ENCODE assay signal across 8 mouse cellular contexts in the genomic region with DNA sequence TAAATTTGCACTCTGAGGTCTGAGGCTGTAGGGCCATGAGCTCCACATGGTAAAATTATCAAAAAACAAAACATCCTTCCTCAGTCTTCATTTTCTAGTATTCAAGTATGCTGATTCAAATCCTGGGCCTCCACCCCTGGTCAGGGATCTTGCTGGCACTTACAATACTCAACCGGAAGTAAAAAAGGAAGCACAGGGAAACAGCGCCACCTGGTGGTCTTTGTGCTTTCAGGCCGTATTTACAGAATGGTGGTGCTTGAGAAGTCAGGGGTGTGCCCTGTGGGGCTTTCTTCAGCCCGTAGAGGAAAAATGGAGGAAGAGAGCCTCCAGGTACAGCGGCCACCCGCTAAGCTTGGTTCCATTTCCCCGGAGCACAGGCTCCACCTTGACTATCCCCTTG. TPM values are rescaled to one million over a fixed set of nuclear protein-coding genes. Genes with fewer than 3 reads are reported as not detected.
DNase-seq lines count a peak whose midpoint lies in the region; ATAC-seq and TF ChIP-seq lines count a peak whose summit lies in the region.

No protein-coding gene starts in this region.

- H3K4me3 ChIP-seq in C2C12 (ENCODE audit: insufficient read depth, poor library complexity, severe bottlenecking), result no peak overlapping the region
- H3K4me3 ChIP-seq in heart, embryonic 13.5 days, result 0 out of 2 replicates have a peak overlapping the region, but pooled peaks have one; percentile 4
- H3K4me3 ChIP-seq in kidney, postnatal 0 days (replicated peaks; ENCODE audit: low read depth, low read length), result no peak overlapping the region
- no peak overlapping the region for H3K4me3 ChIP-seq in liver, adult 2 months (ENCODE audit: insufficient read depth, low read depth, low read length)

- ATAC-seq in erythroid progenitor cell, adult 5-6 weeks (replicated peaks; ENCODE audit: low FRiP score, poor library complexity, severe bottlenecking), result peak; percentile 71
- no peak for ATAC-seq in heart, embryonic 13.5 days (ENCODE audit: extremely low read depth, insufficient number of reproducible peaks, low FRiP score, low TSS enrichment)
- no peak for ATAC-seq in kidney, postnatal 0 days (replicated peaks; ENCODE audit: low FRiP score, low read depth)
- ATAC-seq in monocyte, adult 5-6 weeks (replicated peaks; ENCODE audit: insufficient number of reproducible peaks, low FRiP score, low TSS enrichment, poor library complexity, severe bottlenecking), result peak; percentile 62

- H3ac ChIP-seq in C2C12 (ENCODE audit: control insufficient read depth, insufficient read length, low read depth), result peak overlapping the region; percentile 10

- no peaks in the 10 kb centered on the region for H3K79me3 ChIP-seq in C2C12 (ENCODE audit: low read depth)

- H3K4me1 ChIP-seq in heart, embryonic 13.5 days, result peaks cover 55% of the 10 kb centered on the region
- H3K4me1 ChIP-seq in kidney, postnatal 0 days (replicated peaks; ENCODE audit: insufficient read depth, low read length), result peaks cover 28% of the 10 kb centered on the region
- H3K4me1 ChIP-seq in liver, adult 2 months (ENCODE audit: control insufficient read depth, insufficient read depth, low read length), result peaks cover 30% of the 10 kb centered on the region

- no peak for TF ChIP-seq POLR2A in liver, adult 2 months (IDR thresholded peaks at IDR 0.05; ENCODE audit: extremely low read depth, insufficient read depth, low read length)

- peak overlapping the region; percentile 66 for H3K9ac ChIP-seq in heart, embryonic 13.5 days
- H3K9ac ChIP-seq in kidney, postnatal 0 days (ENCODE audit: low read depth, low read length), result no peak overlapping the region
- H3K9ac ChIP-seq in liver, adult 2 months (ENCODE audit: low read depth, low read length), result peak overlapping the region; percentile 14; the same call in 1 of the 2 replicates

- H3K27me3 ChIP-seq in C2C12 (ENCODE audit: control insufficient read depth, insufficient read depth, insufficient read length), result no peaks in the 10 kb centered on the region
- H3K27me3 ChIP-seq in heart, embryonic 13.5 days (replicated peaks), result peaks cover 19% of the 10 kb centered on the region
- H3K27me3 ChIP-seq in kidney, postnatal 0 days (ENCODE audit: insufficient read depth, low read length), result no peaks in the 10 kb centered on the region
- H3K27me3 ChIP-seq in liver, adult 2 months (ENCODE audit: control insufficient read depth, insufficient read depth, low read length), result no peaks in the 10 kb centered on the region

- under 1% methylated on average over 7 of the region's 7 CpGs for WGBS in heart, embryonic 13.5 days
- WGBS in kidney, postnatal 0 days, result 3% methylated on average over 7 of the region's 7 CpGs
- 2% methylated on average over 7 of the region's 7 CpGs for WGBS in liver, adult 2 months

- H3K36me3 ChIP-seq in C2C12 (ENCODE audit: control insufficient read depth, insufficient read depth), result no peaks in the 10 kb centered on the region
- H3K36me3 ChIP-seq in heart, embryonic 13.5 days, result no peaks in the 10 kb centered on the region
- no peaks in the 10 kb centered on the region for H3K36me3 ChIP-seq in kidney, postnatal 0 days (ENCODE audit: insufficient read depth, low read length)
- H3K36me3 ChIP-seq in liver, adult 2 months (ENCODE audit: control insufficient read depth, insufficient read depth, low read length), result no peaks in the 10 kb centered on the region

- H3K9me3 ChIP-seq in heart, embryonic 13.5 days, result no peaks in the 10 kb centered on the region
- no peaks in the 10 kb centered on the region for H3K9me3 ChIP-seq in kidney, postnatal 0 days (replicated peaks; ENCODE audit: low read length)

- TF ChIP-seq CTCF in C2C12 (IDR thresholded peaks at IDR 0.05; ENCODE audit: control insufficient read depth, insufficient read depth, insufficient read length), result peak; percentile 86
- peak; percentile 100 for TF ChIP-seq CTCF in kidney, postnatal 0 days (IDR thresholded peaks at IDR 0.05; ENCODE audit: low read depth)
- TF ChIP-seq CTCF in liver, adult 2 months (IDR thresholded peaks at IDR 0.05; ENCODE audit: low read depth, low read length), result peak; percentile 69

- peak overlapping the region; percentile 42 for H3K4me2 ChIP-seq in heart, embryonic 13.5 days
- H3K4me2 ChIP-seq in kidney, postnatal 0 days (ENCODE audit: low read length), result 0 out of 2 replicates have a peak overlapping the region, but pooled peaks have one; percentile 21

- peak; percentile 97 for DNase-seq in brain, adult 2 months (ENCODE audit: low read depth, low spot score)
- DNase-seq in kidney, postnatal 0 days (ENCODE audit: low spot score), result peak; percentile 96
- peak; percentile 88 for DNase-seq in liver, adult 2 months (ENCODE audit: extremely low read depth, low read depth, low spot score)
- DNase-seq in spleen, postnatal 36 days (ENCODE audit: low spot score in 2 of 2), result peak; percentile 81 to 89

- H3K79me2 ChIP-seq in C2C12 (ENCODE audit: control insufficient read depth, insufficient read depth), result no peaks in the 10 kb centered on the region
- no peaks in the 10 kb centered on the region for H3K79me2 ChIP-seq in liver, adult 2 months (ENCODE audit: control insufficient read depth, insufficient read depth, low read length)

- no peak overlapping the region for H3K27ac ChIP-seq in heart, embryonic 13.5 days (replicated peaks)
- peak overlapping the region; percentile 96; the same call in 1 of the 2 replicates for H3K27ac ChIP-seq in kidney, postnatal 0 days
- peak overlapping the region; percentile 74 for H3K27ac ChIP-seq in liver, adult 2 months (replicated peaks; ENCODE audit: insufficient read depth, low read depth, low read length)

TF ChIP-seq in C2C12, 6 proteins besides CTCF, POLR2A, EP300 and RAD21:
- TF ChIP-seq USF1 (IDR thresholded peaks at IDR 0.05; ENCODE audit: low read depth) (no peak), FOSL1 (IDR thresholded peaks at IDR 0.05; ENCODE audit: insufficient read depth, low read length, poor library complexity, severe bottlenecking) (no peak), MYOG (IDR thresholded peaks at IDR 0.05; ENCODE audit: control insufficient read depth, extremely low read depth, insufficient read length) (no peak), MAX (IDR thresholded peaks at IDR 0.05) (no peak), CEBPB (IDR thresholded peaks at IDR 0.05; ENCODE audit: low read depth) (no peak), MYOD1 (IDR thresholded peaks at IDR 0.05; ENCODE audit: control insufficient read depth, insufficient read length, low read depth) (no peak)

RNA-seq across cellular contexts. Expression of a gene that starts 3.3 kb away (rescaled TPM):
- not detected for polyA plus RNA-seq in C2C12 (2012; fragmentation: generic; extraction: Trizol)
- 0.72 TPM in 1 of 2 replicates, not detected in the other for total RNA-seq in erythroid progenitor cell, adult 5-6 weeks (2015; ENCODE audit: low replicate concordance)
- 3.9 TPM in 1 of 2 replicates, not detected in the other for total RNA-seq in erythroid progenitor cell, adult 5-6 weeks (2017; ENCODE audit: low replicate concordance)
- polyA plus RNA-seq in heart, embryonic 13.5 days (2015; fragmentation: Nextera tagmentation; extraction: Ambion mirVana), result 0.28 and 0.36 TPM in 2 replicates
- 0.47 and 0.65 TPM in 2 replicates for polyA plus RNA-seq in kidney, postnatal 0 days (2015; fragmentation: Nextera tagmentation; extraction: Ambion mirVana)
- 0.07 and 0.09 TPM in 2 replicates for total RNA-seq in liver, adult 2 months (2014; rRNA removed)
- 0.12 and 0.19 TPM in 2 replicates for polyA plus RNA-seq in liver, adult 2 months (2012; rRNA removed)
- 0.53 to 1.2 TPM (median 0.87 TPM) in 3 replicates for total RNA-seq in monocyte, adult 5-6 weeks (2017)

RNA-seq across cellular contexts. Expression of a gene that starts 32.8 kb away (rescaled TPM):
- 21.2 TPM for polyA plus RNA-seq in C2C12 (2012; fragmentation: generic; extraction: Trizol)
- total RNA-seq in erythroid progenitor cell, adult 5-6 weeks (2015; ENCODE audit: low replicate concordance), result 4.2 and 6.5 TPM in 2 replicates
- 0.30 and 0.77 TPM in 2 replicates for total RNA-seq in erythroid progenitor cell, adult 5-6 weeks (2017; ENCODE audit: low replicate concordance)
- 8.3 and 8.9 TPM in 2 replicates for polyA plus RNA-seq in heart, embryonic 13.5 days (2015; fragmentation: Nextera tagmentation; extraction: Ambion mirVana)
- 11.3 and 11.8 TPM in 2 replicates for polyA plus RNA-seq in kidney, postnatal 0 days (2015; fragmentation: Nextera tagmentation; extraction: Ambion mirVana)
- total RNA-seq in liver, adult 2 months (2014; rRNA removed), result 0.92 and 2.1 TPM in 2 replicates
- 14.9 and 17.1 TPM in 2 replicates for polyA plus RNA-seq in liver, adult 2 months (2012; rRNA removed)
- total RNA-seq in monocyte, adult 5-6 weeks (2017), result 0.85 to 3.7 TPM (median 1.7 TPM) in 3 replicates

RNA-seq across cellular contexts. Expression of a gene that starts 34.6 kb away (rescaled TPM):
- 191 TPM for polyA plus RNA-seq in C2C12 (2012; fragmentation: generic; extraction: Trizol)
- total RNA-seq in erythroid progenitor cell, adult 5-6 weeks (2015; ENCODE audit: low replicate concordance), result 158 and 167 TPM in 2 replicates
- 37.6 and 42.4 TPM in 2 replicates for total RNA-seq in erythroid progenitor cell, adult 5-6 weeks (2017; ENCODE audit: low replicate concordance)
- polyA plus RNA-seq in heart, embryonic 13.5 days (2015; fragmentation: Nextera tagmentation; extraction: Ambion mirVana), result 163 and 178 TPM in 2 replicates
- polyA plus RNA-seq in kidney, postnatal 0 days (2015; fragmentation: Nextera tagmentation; extraction: Ambion mirVana), result 237 and 263 TPM in 2 replicates
- 55.9 and 73.0 TPM in 2 replicates for total RNA-seq in liver, adult 2 months (2014; rRNA removed)
- polyA plus RNA-seq in liver, adult 2 months (2012; rRNA removed), result 131 and 142 TPM in 2 replicates
- 47.5 to 52.5 TPM (median 50.3 TPM) in 3 replicates for total RNA-seq in monocyte, adult 5-6 weeks (2017)

RNA-seq across cellular contexts. Expression of a gene that starts 48.9 kb away (rescaled TPM):
- polyA plus RNA-seq in C2C12 (2012; fragmentation: generic; extraction: Trizol), result 0.25 TPM
- total RNA-seq in erythroid progenitor cell, adult 5-6 weeks (2015; ENCODE audit: low replicate concordance), result 368 and 436 TPM in 2 replicates
- 353 and 370 TPM in 2 replicates for total RNA-seq in erythroid progenitor cell, adult 5-6 weeks (2017; ENCODE audit: low replicate concordance)
- polyA plus RNA-seq in heart, embryonic 13.5 days (2015; fragmentation: Nextera tagmentation; extraction: Ambion mirVana), result 7.2 and 8.2 TPM in 2 replicates
- 1.9 and 2.8 TPM in 2 replicates for polyA plus RNA-seq in kidney, postnatal 0 days (2015; fragmentation: Nextera tagmentation; extraction: Ambion mirVana)
- 0.40 and 0.74 TPM in 2 replicates for total RNA-seq in liver, adult 2 months (2014; rRNA removed)
- 2.3 and 4.9 TPM in 2 replicates for polyA plus RNA-seq in liver, adult 2 months (2012; rRNA removed)
- total RNA-seq in monocyte, adult 5-6 weeks (2017), result 85.2 to 136 TPM (median 112 TPM) in 3 replicates

RNA-seq across cellular contexts. Expression of a gene that starts 59.4 kb away (rescaled TPM):
- 104 TPM for polyA plus RNA-seq in C2C12 (2012; fragmentation: generic; extraction: Trizol)
- 2.2 and 5.0 TPM in 2 replicates for total RNA-seq in erythroid progenitor cell, adult 5-6 weeks (2015; ENCODE audit: low replicate concordance)
- 0.15 and 0.39 TPM in 2 replicates for total RNA-seq in erythroid progenitor cell, adult 5-6 weeks (2017; ENCODE audit: low replicate concordance)
- 76.4 and 78.0 TPM in 2 replicates for polyA plus RNA-seq in heart, embryonic 13.5 days (2015; fragmentation: Nextera tagmentation; extraction: Ambion mirVana)
- polyA plus RNA-seq in kidney, postnatal 0 days (2015; fragmentation: Nextera tagmentation; extraction: Ambion mirVana), result 19.4 and 22.0 TPM in 2 replicates
- total RNA-seq in liver, adult 2 months (2014; rRNA removed), result 3.0 and 5.4 TPM in 2 replicates
- polyA plus RNA-seq in liver, adult 2 months (2012; rRNA removed), result 18.0 and 28.1 TPM in 2 replicates
- 3.1 to 26.6 TPM (median 11.4 TPM) in 3 replicates for total RNA-seq in monocyte, adult 5-6 weeks (2017)

Comparison
In these comparisons a context has a peak if more than half of its experiments do, and no peak if none do; other contexts are left out.
1. ATAC-seq: peak in erythroid progenitor cell, adult 5-6 weeks (single experiment) and monocyte, adult 5-6 weeks (single experiment); none in heart, embryonic 13.5 days (single experiment) and kidney, postnatal 0 days (single experiment).
2. Peak in every context shown above with its lines, with median percentiles within 50 percentile points of each other: CTCF ChIP-seq and DNase-seq.